Mouse (Mus musculus) heart, embryonic 15.5 days (tissue): ENCODE results near the gene Ssbp3. TPM values are rescaled to one million over a fixed set of nuclear protein-coding genes. Genes with fewer than 3 reads are reported as not detected.

ENCODE experiments used
- ATAC-seq: fragments of 200-750 bp; cut with Nextera tagmentation; replicated peaks from 2 replicates; pipeline ENCODE4 v1.8.0; 2017; ENCODE audit warnings: low read depth, moderate TSS enrichment; ENCODE audit not compliant: insufficient number of reproducible peaks, insufficient read depth, low FRiP score
- H3K27ac ChIP-seq: fragments of 300-500 bp; sonication (generic); 2 replicates; pipeline ENCODE4 v1.5.1; 2015; ENCODE audit warnings: mild to moderate bottlenecking, inconsistent platforms
- H3K27me3 ChIP-seq: fragments of 300-500 bp; sonication (generic); 2 replicates; pipeline ENCODE4 v1.6.1; 2015; ENCODE audit warnings: inconsistent platforms
- H3K36me3 ChIP-seq: fragments of 300-500 bp; sonication (generic); 2 replicates; pipeline ENCODE4 v1.6.1; 2015; ENCODE audit warnings: mild to moderate bottlenecking, inconsistent platforms
- H3K4me1 ChIP-seq: fragments of 300-500 bp; sonication (generic); replicated peaks from 2 replicates; pipeline ENCODE4 v1.6.1; 2015; ENCODE audit warnings: inconsistent platforms
- H3K4me2 ChIP-seq: fragments of 300-500 bp; sonication (generic); 2 replicates; pipeline ENCODE4 v1.6.1; 2015; ENCODE audit warnings: inconsistent platforms, mild to moderate bottlenecking, moderate library complexity
- H3K4me3 ChIP-seq: fragments of 300-500 bp; sonication (generic); 2 replicates; pipeline ENCODE4 v1.5.1; 2015; ENCODE audit warnings: mild to moderate bottlenecking, inconsistent platforms
- H3K9ac ChIP-seq: fragments of 300-500 bp; sonication (generic); 2 replicates; pipeline ENCODE4 v1.6.1; 2015; ENCODE audit warnings: mild to moderate bottlenecking, inconsistent platforms
- H3K9me3 ChIP-seq: fragments of 300-500 bp; sonication (generic); replicated peaks from 2 replicates; pipeline ENCODE4 v1.6.1; 2016; ENCODE audit warnings: inconsistent platforms
- WGBS: fragments of 180-500 bp; shearing (Covaris S2); methylation state at CpG from one replicate; pipeline ENCODE4 v1.1.7; 2015; ENCODE audit warnings: mixed read lengths; 5-methylcytosine and 5-hydroxymethylcytosine counted together
- polyA plus RNA-seq: library from polyadenylated mRNA; unstranded; fragments of >200 nt; fragmentation: Nextera tagmentation; extraction: Ambion mirVana; gene quantifications from 2 replicates; pipeline ENCODE4 v1.2.1, GENCODE M21; 2015

Gene Ssbp3
- polyA plus RNA-seq, 1 experiment from 2014 or later, result 53.3 TPM

DNA sequence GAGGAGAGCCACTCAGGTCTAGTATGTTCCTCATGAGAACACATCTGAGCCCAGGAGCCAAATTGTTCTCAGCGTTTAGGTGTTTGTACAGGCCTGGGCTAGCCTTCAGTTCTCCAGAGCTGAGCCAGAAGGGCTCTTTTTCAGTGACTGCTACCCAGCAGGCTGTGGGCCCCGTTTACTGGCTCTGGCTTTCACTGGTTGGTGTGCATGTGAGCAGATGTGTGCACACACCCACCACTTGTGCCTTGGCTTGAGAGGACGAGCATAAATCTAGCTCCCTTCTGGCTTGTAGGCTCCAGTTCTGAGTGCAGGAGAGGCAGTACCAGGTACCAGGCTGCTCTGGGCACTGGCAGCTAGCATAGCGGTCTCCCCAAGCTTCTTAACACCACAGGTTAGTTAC lies 127.8 kb downstream of the Ssbp3 start:
- H3K9me3 ChIP-seq, result no peaks in the 10 kb centered on the region
- 71% methylated on average over 4 of the region's 4 CpGs for WGBS
- H3K36me3 ChIP-seq, result peaks cover 47% of the 10 kb centered on the region
- peaks cover 10% of the 10 kb centered on the region for H3K4me1 ChIP-seq
- H3K9ac ChIP-seq, result no peak overlapping the region
- no peak overlapping the region for H3K4me2 ChIP-seq
- H3K27ac ChIP-seq, result no peak overlapping the region
- H3K4me3 ChIP-seq, result no peak overlapping the region
- no peak for ATAC-seq
- no peaks in the 10 kb centered on the region for H3K27me3 ChIP-seq

DNA sequence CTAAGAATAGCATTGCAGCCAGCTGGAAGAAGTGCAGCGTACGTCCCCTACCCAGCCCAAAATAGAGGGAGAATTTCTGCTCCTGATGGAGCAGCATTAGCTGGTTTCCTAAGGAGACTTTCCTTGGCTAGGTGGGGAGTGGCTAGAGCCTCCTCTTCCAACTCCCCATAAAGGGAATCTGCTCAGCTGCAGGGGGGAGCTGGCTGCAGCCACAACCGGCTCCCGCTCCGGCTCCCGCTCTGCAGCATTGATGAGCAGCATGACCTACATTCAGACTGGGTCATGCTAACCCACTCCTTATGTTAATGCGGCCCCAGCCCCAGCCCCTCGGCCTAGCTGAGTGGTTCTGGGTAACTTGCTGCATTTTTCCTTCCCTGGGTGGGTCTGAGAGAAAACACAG lies 128.8 kb downstream of the Ssbp3 start:
- Histone ChIP-seq H3K4me2 (no peak overlapping the region), H3K9ac (no peak overlapping the region), H3K27ac (no peak overlapping the region), H3K9me3 (no peaks in the 10 kb centered on the region), H3K4me3 (no peak overlapping the region), H3K36me3 (peaks cover 45% of the 10 kb centered on the region), H3K27me3 (no peaks in the 10 kb centered on the region), H3K4me1 (peaks cover 10% of the 10 kb centered on the region)
- WGBS, result 54% methylated on average over 8 of the region's 8 CpGs
- ATAC-seq, result no peak

DNA sequence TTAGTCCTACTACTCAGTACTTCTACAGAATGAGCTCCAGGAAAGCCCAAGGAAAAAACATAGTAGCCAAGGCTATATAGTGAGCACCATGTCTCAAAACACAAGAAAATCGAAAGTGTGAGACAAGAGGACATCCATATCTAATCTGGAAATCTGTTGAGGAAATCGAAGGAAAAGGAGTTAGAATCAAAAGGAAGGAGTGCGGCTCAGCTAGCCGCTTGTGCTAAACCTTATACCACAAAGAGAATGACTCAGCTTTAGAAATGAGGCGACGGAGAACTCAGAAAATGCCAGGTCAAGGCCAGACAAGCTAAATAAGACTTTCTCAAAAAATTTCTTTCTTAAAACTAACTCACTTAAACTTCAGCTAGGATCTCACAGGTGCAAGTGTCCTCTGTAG lies 131.8 kb downstream of the Ssbp3 start:
- H3K9me3 ChIP-seq, result no peaks in the 10 kb centered on the region
- no peak overlapping the region for H3K4me3 ChIP-seq
- WGBS, result 84% methylated on average over 6 of the region's 6 CpGs
- H3K36me3 ChIP-seq, result peaks cover 61% of the 10 kb centered on the region
- H3K9ac ChIP-seq, result no peak overlapping the region
- peaks cover 10% of the 10 kb centered on the region for H3K4me1 ChIP-seq
- ATAC-seq, result no peak
- H3K27ac ChIP-seq, result no peak overlapping the region
- no peak overlapping the region for H3K4me2 ChIP-seq
- H3K27me3 ChIP-seq, result no peaks in the 10 kb centered on the region

DNA sequence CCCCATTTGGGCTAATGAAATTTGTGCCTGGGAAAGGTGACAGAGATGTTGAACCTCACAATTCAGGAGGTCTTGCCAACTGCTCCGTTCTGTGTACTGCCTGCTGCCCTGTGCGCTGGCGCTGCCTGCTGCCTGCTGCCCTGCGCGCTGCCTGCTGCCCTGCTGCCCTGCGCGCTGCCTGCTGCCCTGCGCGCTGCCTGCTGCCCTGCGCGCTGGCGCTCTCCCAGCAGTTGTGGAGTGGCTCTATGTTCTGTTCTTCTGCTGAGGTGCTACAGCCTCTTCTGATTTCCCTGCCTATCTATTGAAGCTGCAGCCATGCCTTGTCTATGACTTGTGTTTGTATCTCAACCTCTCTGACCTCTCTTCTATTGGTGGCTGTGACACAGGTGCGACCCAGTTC lies 134.7 kb downstream of the Ssbp3 start:
- no peaks in the 10 kb centered on the region for H3K4me1 ChIP-seq
- no peaks in the 10 kb centered on the region for H3K27me3 ChIP-seq
- WGBS, result 96% methylated on average over 13 of the region's 13 CpGs
- no peak overlapping the region for H3K27ac ChIP-seq
- no peaks in the 10 kb centered on the region for H3K9me3 ChIP-seq
- ATAC-seq, result no peak
- no peak overlapping the region for H3K4me2 ChIP-seq
- H3K36me3 ChIP-seq, result peaks cover 61% of the 10 kb centered on the region
- no peak overlapping the region for H3K9ac ChIP-seq
- no peak overlapping the region for H3K4me3 ChIP-seq

DNA sequence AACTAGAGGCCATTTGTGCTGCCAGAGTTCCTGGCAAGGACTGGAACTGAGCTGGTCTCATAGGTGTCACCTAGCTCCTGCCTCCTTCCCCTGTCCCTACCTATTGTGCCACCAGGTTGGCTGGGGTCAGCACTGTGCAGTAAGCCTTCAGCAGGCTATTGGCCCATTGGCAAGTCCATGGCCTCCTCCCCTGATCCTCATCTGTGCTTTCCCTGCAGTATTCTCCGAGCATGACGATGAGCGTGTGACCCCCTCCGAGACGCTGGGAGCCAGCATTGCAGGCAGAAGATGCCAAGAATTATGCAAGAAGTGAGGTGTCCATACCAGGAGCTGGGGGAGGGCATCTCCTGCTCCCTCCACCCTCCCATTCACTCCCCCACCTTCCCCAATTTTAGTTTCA lies 137.3 kb downstream of the Ssbp3 start:
- Histone ChIP-seq H3K27ac (no peak overlapping the region), H3K4me1 (no peaks in the 10 kb centered on the region), H3K4me3 (no peak overlapping the region), H3K27me3 (no peaks in the 10 kb centered on the region), H3K4me2 (no peak overlapping the region), H3K9me3 (no peaks in the 10 kb centered on the region), H3K9ac (no peak overlapping the region), H3K36me3 (peaks cover 41% of the 10 kb centered on the region)
- no peak for ATAC-seq
- 82% methylated on average over 5 of the region's 5 CpGs for WGBS

DNA sequence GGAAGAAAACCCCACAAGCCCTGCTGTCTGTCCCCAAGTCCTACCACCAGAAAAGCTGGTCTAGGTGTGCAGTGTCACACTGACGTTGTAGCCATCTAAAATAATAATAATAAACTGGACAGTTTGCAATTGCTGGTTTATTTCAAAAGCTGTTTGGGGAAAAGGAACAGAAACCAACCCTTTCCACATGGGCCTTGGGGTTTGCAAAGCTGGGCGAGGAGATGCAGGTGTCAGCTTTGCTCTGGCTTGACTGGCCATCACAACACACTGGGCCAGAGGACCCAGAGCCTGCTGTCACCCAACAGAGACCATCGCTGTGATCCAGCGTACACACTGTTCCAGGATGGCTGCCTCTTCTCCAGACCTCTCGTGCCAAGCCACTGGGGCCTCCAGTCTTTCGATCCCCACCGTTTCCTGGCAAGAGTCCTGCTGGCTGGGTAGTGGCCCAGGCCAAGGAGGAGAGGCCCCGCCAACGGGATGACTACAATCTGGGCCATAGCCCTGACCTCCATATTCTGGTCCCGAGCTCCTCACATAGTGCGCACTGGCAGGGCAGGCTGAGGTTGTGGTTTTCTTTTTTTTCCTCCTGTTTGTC lies 138.2 kb downstream of the Ssbp3 start:
- Histone ChIP-seq H3K4me1 (no peaks in the 10 kb centered on the region), H3K9me3 (no peaks in the 10 kb centered on the region), H3K27me3 (no peaks in the 10 kb centered on the region), H3K9ac (no peak overlapping the region), H3K4me2 (no peak overlapping the region), H3K27ac (no peak overlapping the region), H3K4me3 (no peak overlapping the region), H3K36me3 (peaks cover 35% of the 10 kb centered on the region)
- WGBS, result 90% methylated on average over 11 of the region's 11 CpGs
- ATAC-seq, result no peak

DNA sequence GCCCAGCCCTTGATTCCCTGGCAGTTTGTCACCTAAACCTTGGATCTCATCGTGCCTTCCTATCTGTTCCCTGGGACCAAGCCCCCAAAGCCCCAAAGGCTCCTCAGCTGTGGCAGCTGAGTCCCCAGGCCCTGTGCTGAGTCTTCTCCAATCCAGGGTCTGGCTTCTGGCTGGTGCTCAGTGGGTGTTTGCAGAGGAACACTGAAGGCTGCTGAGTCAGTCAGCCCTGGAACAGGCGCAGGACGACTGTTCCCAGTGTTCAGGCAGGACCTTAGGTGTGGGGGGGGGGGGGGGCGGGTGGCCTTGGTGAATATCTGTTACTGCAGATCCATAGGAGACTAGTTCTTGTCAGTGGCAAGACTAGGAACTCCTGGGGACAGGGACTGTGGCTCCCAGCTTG lies 141.4 kb downstream of the Ssbp3 start:
- Histone ChIP-seq H3K27me3 (no peaks in the 10 kb centered on the region), H3K9ac (no peak overlapping the region), H3K4me3 (no peak overlapping the region), H3K27ac (no peak overlapping the region), H3K9me3 (no peaks in the 10 kb centered on the region), H3K36me3 (peaks cover 32% of the 10 kb centered on the region), H3K4me2 (no peak overlapping the region), H3K4me1 (no peaks in the 10 kb centered on the region)
- no peak for ATAC-seq
- WGBS, result 52% methylated on average over 4 of the region's 4 CpGs

DNA sequence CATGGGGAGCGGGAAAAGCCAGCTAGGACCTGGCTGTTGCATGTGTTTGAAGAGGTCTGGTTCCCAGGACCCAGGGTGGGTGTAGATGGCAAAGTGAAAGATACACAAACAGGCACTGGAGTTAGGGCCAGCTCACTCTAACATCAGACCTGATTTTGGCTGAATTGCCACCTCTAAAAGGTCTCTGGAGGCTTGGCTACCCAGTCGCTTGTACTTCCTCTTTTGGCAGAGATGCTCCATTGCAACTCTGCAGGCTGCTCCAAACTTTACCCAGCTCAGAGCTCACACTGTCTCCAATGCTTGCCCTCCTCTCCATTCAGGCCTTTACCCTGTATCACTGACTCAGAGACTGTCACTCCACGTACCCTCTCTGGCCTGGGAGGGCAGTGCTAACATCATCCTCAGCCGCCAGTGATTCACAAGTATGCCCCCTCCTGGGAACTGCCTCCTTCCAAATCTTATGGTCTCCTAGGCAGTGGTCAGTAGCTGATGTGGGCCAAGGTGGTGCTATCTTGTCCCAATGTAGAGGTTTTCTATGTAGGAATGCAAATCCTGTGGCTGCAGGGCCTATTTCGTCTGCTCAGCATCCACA lies 142.6 kb downstream of the Ssbp3 start:
- no peak overlapping the region for H3K9ac ChIP-seq
- WGBS, result 47% methylated on average over 5 of the region's 5 CpGs

DNA sequence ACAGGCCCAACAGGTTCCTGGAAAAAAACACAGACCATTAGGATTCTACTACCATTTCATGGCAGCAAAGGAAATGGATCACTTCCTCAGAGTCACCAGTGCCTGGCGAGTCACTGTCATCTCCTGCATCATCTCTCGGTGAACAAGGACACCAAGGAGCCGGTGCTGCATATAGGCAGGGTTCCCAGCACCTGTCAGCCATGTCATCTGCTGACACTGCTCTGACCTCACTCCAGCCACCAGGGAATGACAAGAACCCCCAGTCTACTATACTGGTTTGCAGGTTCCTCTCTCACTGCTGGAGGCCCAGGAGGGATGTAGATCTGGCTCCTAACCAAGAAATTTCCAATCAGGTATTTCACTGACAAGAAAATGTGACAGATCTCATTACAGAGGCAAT lies 145.6 kb downstream of the Ssbp3 start:
- peaks cover 48% of the 10 kb centered on the region for H3K36me3 ChIP-seq
- no peak overlapping the region for H3K27ac ChIP-seq
- H3K9me3 ChIP-seq, result no peaks in the 10 kb centered on the region
- H3K4me2 ChIP-seq, result no peak overlapping the region
- 61% methylated on average over 3 of the region's 3 CpGs for WGBS
- H3K4me3 ChIP-seq, result no peak overlapping the region
- H3K9ac ChIP-seq, result no peak overlapping the region
- no peak for ATAC-seq
- no peaks in the 10 kb centered on the region for H3K4me1 ChIP-seq
- no peaks in the 10 kb centered on the region for H3K27me3 ChIP-seq

More for the DNA sequence above, 142.6 kb downstream of the Ssbp3 start:
- no peak overlapping the region for H3K27ac ChIP-seq
- ATAC-seq, result no peak
- H3K9me3 ChIP-seq, result no peaks in the 10 kb centered on the region
- no peaks in the 10 kb centered on the region for H3K27me3 ChIP-seq
- H3K4me1 ChIP-seq, result no peaks in the 10 kb centered on the region
- H3K4me3 ChIP-seq, result no peak overlapping the region
- H3K36me3 ChIP-seq, result peaks cover 29% of the 10 kb centered on the region; the same call in 1 of the 2 replicates
- no peak overlapping the region for H3K4me2 ChIP-seq

DNA sequence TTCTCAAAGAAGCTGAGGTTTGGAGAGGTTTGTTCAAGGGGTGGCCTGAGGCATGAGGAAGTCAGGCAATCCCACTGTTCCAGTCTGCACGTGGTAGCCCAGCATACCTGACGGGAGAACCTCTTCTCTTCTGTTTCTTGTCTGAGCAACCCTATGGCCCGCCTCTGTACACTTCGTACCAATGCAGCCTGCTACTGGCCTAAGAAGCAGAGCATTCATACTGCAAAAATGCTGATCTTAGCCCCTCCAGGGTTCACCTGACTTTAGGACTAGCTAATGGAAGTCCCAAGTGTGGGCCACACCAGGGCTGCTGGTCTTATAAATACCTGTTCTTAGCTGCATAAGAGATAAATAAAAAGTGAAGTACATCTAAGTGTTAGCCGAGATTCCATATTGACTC lies 147.8 kb downstream of the Ssbp3 start:
- no peaks in the 10 kb centered on the region for H3K9me3 ChIP-seq
- no peaks in the 10 kb centered on the region for H3K4me1 ChIP-seq
- 85% methylated on average over 5 of the region's 5 CpGs for WGBS
- H3K4me2 ChIP-seq, result no peak overlapping the region
- H3K4me3 ChIP-seq, result no peak overlapping the region
- H3K27me3 ChIP-seq, result no peaks in the 10 kb centered on the region
- no peak for ATAC-seq
- no peak overlapping the region for H3K27ac ChIP-seq
- peaks cover 67% of the 10 kb centered on the region for H3K36me3 ChIP-seq
- H3K9ac ChIP-seq, result no peak overlapping the region

DNA sequence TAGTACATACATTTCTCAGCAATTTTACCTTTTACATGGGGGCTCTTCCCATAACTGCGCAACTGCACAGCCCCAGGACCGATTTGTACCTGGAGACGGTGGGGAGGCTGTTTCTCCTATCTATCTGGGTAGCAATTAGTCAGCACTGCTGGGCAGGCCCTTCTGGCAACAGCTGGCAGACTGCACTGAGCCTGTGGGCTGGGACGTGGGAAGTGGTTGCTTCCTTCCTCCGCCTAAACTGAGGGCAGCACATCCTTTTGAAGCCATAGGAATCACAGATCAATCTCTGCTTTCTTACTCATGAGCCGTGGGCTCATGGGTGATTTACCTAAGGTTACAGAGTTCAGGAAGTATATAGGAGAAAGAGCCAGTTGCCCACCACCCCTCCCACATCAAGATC lies 148.3 kb downstream of the Ssbp3 start:
- Histone ChIP-seq H3K4me1 (no peaks in the 10 kb centered on the region), H3K4me2 (no peak overlapping the region), H3K36me3 (peaks cover 69% of the 10 kb centered on the region), H3K9me3 (no peaks in the 10 kb centered on the region), H3K4me3 (no peak overlapping the region), H3K9ac (no peak overlapping the region), H3K27ac (no peak overlapping the region), H3K27me3 (no peaks in the 10 kb centered on the region)
- 82% methylated on average over 6 of the region's 6 CpGs for WGBS
- ATAC-seq, result no peak

DNA sequence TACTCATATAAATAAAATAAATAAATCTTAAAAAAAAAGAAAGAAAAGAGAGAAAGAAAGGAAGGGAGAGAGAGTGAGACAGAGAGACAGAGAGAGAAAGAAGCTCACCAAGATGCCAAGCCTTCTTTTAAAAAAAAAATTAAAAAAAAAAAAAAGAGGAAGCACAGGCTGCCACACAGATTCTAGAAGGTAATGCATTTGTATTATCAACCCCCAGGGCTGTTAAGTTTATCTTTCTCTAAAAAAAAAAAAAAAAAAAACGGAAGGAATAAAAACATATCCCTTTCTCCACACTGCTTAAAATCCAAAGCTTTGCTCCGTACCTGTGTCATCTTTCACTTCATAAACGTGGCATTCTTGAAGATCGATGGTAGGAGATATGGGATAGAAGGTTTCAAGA lies 151.1 kb downstream of the Ssbp3 start:
- no peak overlapping the region for H3K4me2 ChIP-seq

More for the DNA sequence above, 151.1 kb downstream of the Ssbp3 start:
- H3K9ac ChIP-seq, result no peak overlapping the region
- peaks cover 64% of the 10 kb centered on the region for H3K36me3 ChIP-seq
- no peak for ATAC-seq
- H3K9me3 ChIP-seq, result no peaks in the 10 kb centered on the region
- H3K4me3 ChIP-seq, result no peak overlapping the region
- no peak overlapping the region for H3K27ac ChIP-seq
- no peaks in the 10 kb centered on the region for H3K27me3 ChIP-seq
- H3K4me1 ChIP-seq, result peaks cover 8% of the 10 kb centered on the region
- WGBS, result 88% methylated on average over 4 of the region's 4 CpGs
